Mouse (Mus musculus): ENCODE results near the gene Nop10.

The Nop10 gene

GRCm38 (mm10) chr2:112261748-112262653 is at the start of gene Nop10:
Gene Nop10, plus strand, starts transcription at chr2:112261926.
- DNase-seq (ENCODE audit: low spot score in 2 of 2): peak; percentile 84 to 87

DNA sequence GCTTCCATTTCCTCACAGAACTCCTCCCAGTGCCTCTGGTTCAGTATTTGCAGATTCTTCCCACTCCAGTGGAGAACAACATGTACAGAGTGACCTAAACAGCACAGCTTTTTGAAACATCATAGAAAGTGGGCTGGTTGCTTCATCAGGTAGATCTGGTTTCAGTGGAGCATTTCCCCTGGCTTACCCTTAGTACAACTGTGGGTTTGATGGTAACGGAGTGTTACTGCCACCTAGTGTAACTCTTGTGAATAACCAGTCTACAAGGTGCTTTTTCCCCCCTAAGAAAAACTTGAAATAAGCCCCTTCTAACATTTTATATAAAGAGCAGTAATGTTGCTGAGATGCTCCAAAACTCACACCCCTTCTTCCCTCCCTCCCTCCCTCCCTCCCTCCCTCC is 45.7 kb upstream of the Nop10 start:
- DNase-seq (ENCODE audit: low spot score in 2 of 2): no peak

DNA sequence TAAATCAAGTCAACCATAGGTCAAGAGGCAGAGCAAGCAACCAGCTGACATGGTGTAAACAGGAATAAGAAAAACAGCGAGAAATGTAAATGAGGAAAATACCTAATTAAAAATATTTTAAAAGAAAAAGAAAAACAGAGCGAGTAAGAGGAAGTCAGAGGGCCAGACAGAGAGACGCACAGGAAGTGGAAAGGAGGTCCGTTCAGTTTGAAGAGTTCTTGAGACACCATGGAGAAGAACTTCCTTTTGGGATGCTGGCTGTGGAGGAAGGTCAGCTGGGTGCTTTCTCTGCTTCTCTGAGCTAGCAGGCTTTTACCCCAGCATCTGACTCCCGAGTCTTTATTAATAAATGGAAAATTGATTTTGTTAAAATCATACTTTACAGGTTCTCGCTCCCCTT is 44.1 kb upstream of the Nop10 start:
- no peak for DNase-seq (ENCODE audit: low spot score in 2 of 2)

DNA sequence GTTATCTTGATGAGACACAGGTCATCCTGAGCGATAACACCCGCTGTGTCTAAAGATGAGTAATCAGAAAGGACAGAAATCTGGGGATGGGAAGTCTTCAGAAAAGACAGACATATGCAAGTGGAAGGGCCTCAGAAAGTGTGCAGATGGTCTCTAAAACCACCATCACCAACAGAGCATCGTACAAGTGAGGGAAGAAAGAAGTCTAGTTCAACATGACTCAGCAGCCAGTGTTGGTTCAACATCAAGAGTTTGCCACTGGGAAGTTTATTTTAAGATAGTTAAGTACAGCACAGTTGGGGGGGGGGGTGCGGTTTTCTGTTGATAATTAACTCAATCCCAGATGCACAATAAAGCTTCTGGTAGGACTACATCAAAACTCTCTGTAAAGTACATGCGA is 40.8 kb upstream of the Nop10 start:
- no peak for DNase-seq (ENCODE audit: low spot score in 2 of 2)

DNA sequence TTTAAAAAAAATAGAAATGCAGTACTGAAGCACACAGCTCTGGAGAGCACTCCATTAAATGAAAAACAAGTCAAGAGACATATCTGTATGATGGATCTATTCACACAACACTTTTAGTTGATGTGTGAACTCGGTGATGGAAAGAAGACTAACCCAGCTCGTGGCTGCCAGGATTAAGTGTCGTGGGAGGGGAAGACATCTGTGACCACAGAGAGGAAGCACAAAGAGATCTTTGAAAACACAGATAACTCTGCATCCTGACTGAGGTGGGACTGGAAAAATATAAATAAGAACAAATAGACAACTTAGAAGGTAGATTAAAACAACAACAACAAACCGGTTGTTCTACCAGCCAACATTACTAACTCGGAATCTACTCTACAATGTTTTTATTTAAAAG is 39.1 kb upstream of the Nop10 start:
- DNase-seq (ENCODE audit: low spot score in 2 of 2): no peak

- peak; percentile 40 to 61 for DNase-seq (ENCODE audit: low spot score in 2 of 2)
Observed at GRCm38 (mm10) chr2:112224356-112224755, 37.4 kb upstream of the Nop10 start.

DNA sequence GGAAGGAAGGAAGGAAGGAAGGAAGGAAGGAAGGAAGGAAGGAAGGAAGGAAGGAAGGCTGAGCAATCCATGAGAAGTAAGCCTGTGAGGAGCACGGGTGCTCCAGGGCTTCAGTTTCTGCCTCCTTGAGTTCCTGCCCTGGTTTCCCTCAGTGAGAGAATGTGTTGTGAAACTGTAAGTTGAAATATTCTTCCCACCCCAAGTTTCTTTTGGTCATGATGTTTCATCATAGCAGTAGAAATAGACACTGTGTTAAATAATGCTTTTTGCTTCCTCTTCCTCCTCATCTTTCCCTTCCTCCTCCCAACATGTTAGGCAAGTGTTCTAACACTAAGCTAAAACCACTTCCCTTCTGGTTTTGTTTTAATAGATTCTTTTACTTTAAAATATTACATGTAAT is 29.1 kb upstream of the Nop10 start:
- no peak for DNase-seq (ENCODE audit: low spot score in 2 of 2)

- no peak for DNase-seq (ENCODE audit: low spot score in 2 of 2)
Observed at GRCm38 (mm10) chr2:112236620-112237019, 25.1 kb upstream of the Nop10 start.

- no peak for DNase-seq (ENCODE audit: low spot score in 2 of 2)
Observed at GRCm38 (mm10) chr2:112238006-112238405, 23.7 kb upstream of the Nop10 start.

DNA sequence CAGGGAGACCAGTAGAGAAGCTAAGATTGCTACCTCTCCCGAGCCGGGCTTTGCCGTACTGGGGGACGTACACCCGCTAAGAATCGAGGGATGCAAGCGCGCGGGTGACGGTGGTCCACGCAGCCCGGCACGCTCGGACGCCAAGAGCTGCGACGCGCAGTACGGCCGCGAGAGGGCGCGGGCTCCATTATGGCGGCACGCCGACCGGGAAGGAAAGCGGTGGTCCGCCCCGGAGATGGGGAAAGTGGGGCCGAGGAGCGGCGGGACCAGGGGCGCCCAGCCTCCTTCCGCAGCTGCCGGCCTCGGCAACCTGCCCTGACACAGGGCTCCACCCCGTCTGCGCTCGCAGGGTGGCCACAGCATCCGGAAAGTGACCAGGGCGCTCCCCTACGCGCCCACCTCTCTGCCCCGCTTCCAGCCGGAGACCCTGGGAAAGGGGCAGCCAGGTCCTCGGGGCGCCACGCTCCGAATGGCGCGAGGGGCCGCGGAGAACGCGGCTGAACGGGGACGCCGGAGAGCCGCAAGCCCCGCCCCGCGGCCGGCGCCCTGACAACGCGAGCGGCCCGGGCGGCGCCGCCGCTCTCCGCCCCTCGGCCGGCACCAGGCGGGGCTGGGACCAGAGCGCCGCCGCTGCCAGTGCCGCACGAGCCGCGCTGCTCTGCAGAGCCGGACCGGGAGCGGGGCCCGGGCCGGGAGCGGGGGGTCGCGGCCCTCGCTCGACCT is 22.4 kb upstream of the Nop10 start, which contains the start of gene Lpcat4:
TSS of gene Lpcat4 (plus strand) at position 257 of the 723 bp plus-strand sequence.
- peak; percentile 87 to 88 for DNase-seq (ENCODE audit: low spot score in 2 of 2)

DNA sequence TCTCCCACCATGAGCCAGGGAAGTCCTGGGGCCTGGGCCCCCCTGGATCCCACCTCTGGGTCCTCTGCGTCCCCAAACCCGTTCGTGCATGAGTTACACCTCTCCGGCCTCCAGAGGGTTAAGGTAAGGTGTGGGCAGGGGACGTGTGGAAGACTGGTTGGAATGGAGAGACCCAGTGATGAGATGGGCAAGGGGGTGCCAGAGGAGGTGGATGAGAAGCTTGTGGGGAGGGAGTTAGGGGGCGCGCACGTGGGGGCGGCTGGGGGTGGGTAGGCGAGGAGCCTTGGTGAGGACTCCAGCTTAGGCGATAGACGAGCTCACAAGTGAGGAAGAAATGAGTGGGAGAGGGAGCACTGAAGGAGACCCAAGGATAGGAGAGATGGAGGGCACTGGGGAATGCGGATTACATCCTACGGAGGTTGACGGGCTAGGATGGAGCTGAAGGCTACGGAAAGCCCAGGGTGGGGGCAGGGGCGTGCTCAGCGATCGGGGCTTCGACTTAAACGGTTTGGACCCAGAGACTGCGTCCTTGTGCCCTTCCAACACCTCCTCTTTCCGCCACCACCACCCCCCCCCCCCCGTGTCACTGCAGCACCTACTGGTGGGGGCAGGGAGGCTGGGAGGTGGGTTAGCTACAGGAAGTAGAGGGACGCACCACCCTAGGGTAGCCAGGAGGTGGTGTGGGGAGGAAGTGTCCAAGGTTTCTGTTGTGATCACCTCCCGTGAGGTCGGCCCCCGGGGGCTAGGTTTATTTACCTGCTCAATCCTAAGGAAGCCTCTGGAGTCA is 21.6 kb upstream of the Nop10 start:
- DNase-seq (ENCODE audit: low spot score in 2 of 2): no peak

DNA sequence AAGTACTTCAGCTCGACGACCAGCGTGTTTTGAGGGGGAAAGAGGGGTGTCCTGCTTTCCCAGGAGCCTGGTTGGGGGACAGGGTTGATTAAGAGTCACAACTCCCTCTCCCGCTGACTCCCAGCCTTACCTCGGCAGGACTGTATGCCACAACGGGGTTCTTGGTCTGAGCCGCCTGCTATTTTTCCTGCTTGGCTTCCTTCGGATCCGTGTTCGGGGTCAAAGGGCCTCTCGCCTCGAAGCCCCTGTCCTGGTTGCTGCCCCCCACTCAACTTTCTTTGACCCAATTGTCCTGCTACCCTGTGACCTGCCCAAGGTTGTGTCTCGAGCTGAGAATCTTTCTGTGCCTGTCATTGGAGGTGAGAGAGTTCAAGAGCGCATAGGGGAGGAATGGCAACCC is 19.9 kb upstream of the Nop10 start:
- no peak for DNase-seq (ENCODE audit: low spot score in 2 of 2)

- DNase-seq (ENCODE audit: low spot score in 2 of 2): no peak
Observed at GRCm38 (mm10) chr2:112245307-112245706, 16.4 kb upstream of the Nop10 start.

- DNase-seq (ENCODE audit: low spot score in 2 of 2): no peak
Observed at GRCm38 (mm10) chr2:112246193-112246592, 15.5 kb upstream of the Nop10 start.

- no peak for DNase-seq (ENCODE audit: low spot score in 2 of 2)
Observed at GRCm38 (mm10) chr2:112247323-112247722, 14.4 kb upstream of the Nop10 start.

- peak in 1 of 2 experiments; percentile 35 for DNase-seq (ENCODE audit: low spot score in 2 of 2)
Observed at GRCm38 (mm10) chr2:112249780-112250453, 11.8 kb upstream of the Nop10 start.

DNA sequence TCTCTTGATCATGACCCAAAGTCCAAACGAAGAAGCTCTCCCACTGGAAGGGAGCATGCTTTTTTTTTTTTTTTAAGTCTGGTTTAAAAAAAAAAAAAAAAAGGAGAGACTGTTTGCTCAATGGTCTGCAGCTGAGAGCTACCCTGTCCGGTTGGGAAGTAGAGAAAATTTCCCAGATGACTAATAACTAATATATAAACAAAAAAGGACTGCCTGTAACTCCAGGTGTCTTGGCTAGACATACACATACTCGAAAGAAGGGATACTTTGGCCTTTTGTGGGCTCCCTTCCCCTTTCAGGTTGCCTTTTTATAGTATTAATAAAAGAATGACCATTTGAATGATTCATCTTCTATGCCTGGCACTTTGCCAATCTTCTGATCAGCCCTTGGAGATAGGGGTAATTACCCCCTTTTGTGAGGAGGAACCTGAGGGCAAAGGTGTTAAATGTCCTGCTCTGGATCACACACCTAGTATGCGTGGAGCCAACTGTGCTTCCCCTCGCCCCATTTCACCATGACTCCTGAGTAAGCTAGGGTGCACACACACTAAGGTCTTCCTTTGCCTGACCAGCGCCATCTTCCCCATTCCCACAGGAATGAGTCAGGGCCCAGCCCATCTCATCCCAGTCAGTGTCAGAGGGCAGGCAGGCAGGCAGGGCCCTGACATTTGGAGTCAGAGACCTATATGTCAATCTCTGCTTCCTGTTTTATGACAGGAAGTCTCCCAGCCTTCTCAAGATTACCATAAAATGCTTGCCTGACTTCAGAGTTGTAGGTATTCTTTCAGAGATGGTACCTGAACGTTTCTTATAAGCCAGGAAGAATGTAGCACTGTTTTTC is 6.8 kb upstream of the Nop10 start:
- no peak for DNase-seq (ENCODE audit: low spot score in 2 of 2)

- DNase-seq (ENCODE audit: low spot score in 2 of 2): no peak
Observed at GRCm38 (mm10) chr2:112259241-112259962, 2.3 kb upstream of the Nop10 start, which contains the start of gene Nutm1. Gene Nutm1, minus strand, starts transcription at chr2:112259291.

DNA sequence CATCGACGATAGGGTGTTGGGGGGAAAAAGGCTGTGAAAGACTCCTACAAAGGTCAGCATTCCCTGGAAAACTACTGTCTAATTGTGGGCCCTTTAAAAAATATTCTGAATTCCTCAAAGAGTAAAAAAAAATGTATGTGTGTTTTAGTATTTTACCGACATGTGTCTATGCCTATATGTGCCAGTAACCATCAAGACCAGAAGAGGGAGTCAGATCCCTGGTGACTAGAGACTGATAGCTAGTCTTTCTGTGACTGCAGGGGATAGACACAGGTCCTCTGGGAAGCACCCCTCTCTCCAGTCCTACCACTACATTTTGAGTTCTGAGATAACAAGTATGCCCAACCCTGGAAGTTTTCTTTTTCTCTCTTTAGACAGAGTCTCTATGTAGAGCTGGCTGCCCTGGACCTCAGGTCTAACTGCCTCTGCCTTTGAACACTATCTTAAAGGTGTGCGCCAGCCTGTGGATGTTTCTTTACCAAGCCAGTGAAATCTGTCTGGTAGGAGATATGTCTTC is 1.1 kb downstream of the Nop10 start:
- no peak for DNase-seq (ENCODE audit: low spot score in 2 of 2)

- no peak for DNase-seq (ENCODE audit: low spot score in 2 of 2)
Observed at GRCm38 (mm10) chr2:112264364-112264763, 2.6 kb downstream of the Nop10 start.

Measured in right cerebral cortex, postnatal 36 days (tissue).